Mouse (Mus musculus) lung, postnatal 0 days (tissue): Measurements from ENCODE around the gene Dcaf8.

Experiments
- CTCF ChIP-seq: IDR thresholded peaks from 2 replicates; pipeline ENCODE4 v1.5.1; 2016; ENCODE audit warnings: antibody characterized with exemption, mild to moderate bottlenecking
- EP300 ChIP-seq: IDR thresholded peaks from 2 replicates; pipeline ENCODE4 v1.6.1; 2016; ENCODE audit warnings: antibody characterized with exemption, mild to moderate bottlenecking, control low read depth

GRCm38 (mm10) chr1:172167911-172168310 lies 20.0 kb downstream of the Dcaf8 start:
- TF ChIP-seq EP300: no peak
- TF ChIP-seq CTCF: no peak
